Mouse (Mus musculus): ENCODE results near the gene Rpl23a. TPM values are rescaled to one million over a fixed set of nuclear protein-coding genes. Genes with fewer than 3 reads are reported as not detected.

Gene Rpl23a
- polyA plus RNA-seq, 1 experiment from 2014 or later, result 1,079 TPM

DNA sequence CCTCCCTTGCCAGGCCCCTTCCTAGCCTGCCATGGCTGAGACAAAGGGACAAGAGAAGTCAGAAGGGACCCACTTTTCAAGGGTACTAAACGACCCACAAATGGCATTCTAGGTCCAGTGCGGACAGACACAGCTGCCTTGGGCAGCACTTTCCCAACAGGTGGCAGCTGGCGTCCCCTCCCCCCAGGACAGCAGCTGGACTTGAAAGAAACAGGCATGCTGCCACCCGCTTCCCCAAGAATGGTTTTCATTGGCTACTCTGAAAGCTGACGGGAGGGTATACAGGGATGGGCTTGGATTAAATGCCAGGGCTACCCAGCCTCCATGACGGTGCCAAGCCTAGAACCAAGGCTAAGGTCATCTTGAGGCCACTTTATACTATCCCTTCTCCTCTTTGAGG, 20.9 kb downstream of the Rpl23a start:
- Histone ChIP-seq H3K27ac (ENCODE audit: low read length) (peak overlapping the region; percentile 94; the same call in 1 of the 2 replicates), H3K4me1 (ENCODE audit: insufficient read depth, low read depth, low read length) (peaks cover 23% of the 10 kb centered on the region), H3K36me3 (ENCODE audit: insufficient read depth, low read length) (no peaks in the 10 kb centered on the region), H3K27me3 (replicated peaks; ENCODE audit: insufficient read depth, low read length) (no peaks in the 10 kb centered on the region), H3K4me3 (ENCODE audit: low read depth, low read length) (no peak overlapping the region), H3K9me3 (ENCODE audit: low read length) (no peaks in the 10 kb centered on the region), H3K9ac (replicated peaks; ENCODE audit: low read depth) (0 out of 2 replicates have a peak overlapping the region, but pooled peaks have one; percentile 72), H3K4me2 (replicated peaks; ENCODE audit: low read depth, low read length) (no peak overlapping the region; the same call in 1 of the 2 replicates)
- 37% methylated on average over 6 of the region's 6 CpGs for WGBS
- DNase-seq (ENCODE audit: low spot score) (no peak), ATAC-seq (no peak)
- no peak for TF ChIP-seq CTCF (IDR thresholded peaks at IDR 0.05)
- TF ChIP-seq EP300 (IDR thresholded peaks at IDR 0.05), result no peak

DNA sequence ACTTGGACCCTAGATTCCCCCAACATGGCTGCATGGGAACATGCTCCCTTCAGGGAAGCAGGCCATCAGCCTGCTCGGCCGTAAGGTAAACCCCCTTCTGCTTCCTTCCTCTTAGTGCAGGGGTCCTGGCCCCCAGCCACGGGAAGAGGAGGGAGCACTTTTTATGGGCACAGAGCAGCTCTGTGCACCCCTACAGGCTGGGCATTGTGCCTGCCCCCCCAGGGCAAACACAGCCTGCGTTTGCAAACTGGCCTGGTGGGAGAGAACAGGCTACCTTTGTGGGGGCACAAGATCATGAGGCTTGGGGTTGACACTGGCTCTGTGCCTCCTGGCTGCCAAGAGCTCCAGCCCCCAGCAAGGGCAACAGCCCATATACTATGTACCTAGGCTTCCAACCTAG, 21.4 kb downstream of the Rpl23a start:
- Histone ChIP-seq H3K9me3 (ENCODE audit: low read length) (no peaks in the 10 kb centered on the region), H3K27me3 (replicated peaks; ENCODE audit: insufficient read depth, low read length) (no peaks in the 10 kb centered on the region), H3K4me3 (ENCODE audit: low read depth, low read length) (no peak overlapping the region), H3K4me2 (replicated peaks; ENCODE audit: low read depth, low read length) (no peak overlapping the region), H3K27ac (ENCODE audit: low read length) (peak overlapping the region; percentile 14; the same call in 1 of the 2 replicates), H3K36me3 (ENCODE audit: insufficient read depth, low read length) (no peaks in the 10 kb centered on the region), H3K4me1 (ENCODE audit: insufficient read depth, low read depth, low read length) (peaks cover 23% of the 10 kb centered on the region), H3K9ac (replicated peaks; ENCODE audit: low read depth) (no peak overlapping the region)
- ATAC-seq (no peak), DNase-seq (ENCODE audit: low spot score) (no peak)
- no peak for TF ChIP-seq CTCF (IDR thresholded peaks at IDR 0.05)
- no peak for TF ChIP-seq EP300 (IDR thresholded peaks at IDR 0.05)
- WGBS, result 16% methylated on average over 4 of the region's 4 CpGs

DNA sequence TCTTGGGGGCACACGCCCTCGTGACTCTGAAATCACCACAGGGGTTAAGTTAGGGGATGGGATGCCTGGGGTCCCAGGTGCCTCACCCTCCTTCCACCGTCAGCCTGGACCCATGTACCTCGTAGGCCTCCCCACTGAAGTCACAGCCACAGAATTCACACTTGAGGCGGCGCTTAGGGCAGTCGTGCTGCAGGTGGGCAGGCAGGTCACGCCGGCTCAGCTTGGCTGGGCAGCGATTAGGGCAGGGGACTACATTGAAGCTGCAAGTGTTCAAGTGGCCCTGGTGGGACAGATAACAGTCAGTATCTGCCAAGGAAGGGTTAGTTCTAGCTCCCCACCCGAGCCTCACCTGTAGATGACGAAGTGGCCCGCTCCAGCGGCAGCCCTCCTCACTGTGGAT, 22.2 kb downstream of the Rpl23a start:
- H3K4me3 ChIP-seq (ENCODE audit: low read depth, low read length), result no peak overlapping the region
- TF ChIP-seq EP300 (IDR thresholded peaks at IDR 0.05) (no peak), CTCF (IDR thresholded peaks at IDR 0.05) (no peak)

DNA sequence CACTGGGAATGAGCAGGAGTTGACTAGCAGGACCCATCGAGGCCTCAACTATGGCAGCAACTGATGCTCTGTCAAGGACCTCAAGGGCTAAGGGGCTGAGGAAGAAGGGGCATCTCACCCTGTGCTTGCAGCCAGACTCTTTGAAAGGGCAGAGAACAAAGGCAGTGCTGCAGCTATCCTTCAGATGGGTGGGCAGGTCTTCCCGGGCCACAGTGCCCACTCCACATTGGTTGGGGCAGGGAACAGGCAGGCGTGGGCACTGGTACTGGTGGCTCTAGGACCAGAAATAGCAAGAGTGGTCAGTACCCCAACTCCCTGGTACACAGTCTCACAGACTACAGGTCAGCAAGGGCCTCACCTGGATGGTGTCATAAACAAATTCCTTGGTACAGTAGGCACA, 22.7 kb downstream of the Rpl23a start:
- Histone ChIP-seq H3K9ac (replicated peaks; ENCODE audit: low read depth) (no peak overlapping the region), H3K4me1 (ENCODE audit: insufficient read depth, low read depth, low read length) (peaks cover 14% of the 10 kb centered on the region; the same call in 1 of the 2 replicates), H3K9me3 (ENCODE audit: low read length) (no peaks in the 10 kb centered on the region), H3K27me3 (replicated peaks; ENCODE audit: insufficient read depth, low read length) (no peaks in the 10 kb centered on the region), H3K4me2 (replicated peaks; ENCODE audit: low read depth, low read length) (no peak overlapping the region), H3K36me3 (ENCODE audit: insufficient read depth, low read length) (no peaks in the 10 kb centered on the region), H3K27ac (ENCODE audit: low read length) (0 out of 2 replicates have a peak overlapping the region, but pooled peaks have one; percentile 12), H3K4me3 (ENCODE audit: low read depth, low read length) (no peak overlapping the region)
- 73% methylated on average over 3 of the region's 3 CpGs for WGBS
- no peak for DNase-seq (ENCODE audit: low spot score)
- no peak for ATAC-seq
- TF ChIP-seq EP300 (IDR thresholded peaks at IDR 0.05) (no peak), CTCF (IDR thresholded peaks at IDR 0.05) (no peak)

More for the DNA sequence above, 22.2 kb downstream of the Rpl23a start:
- H3K9me3 ChIP-seq (ENCODE audit: low read length), result no peaks in the 10 kb centered on the region
- DNase-seq (ENCODE audit: low spot score) (no peak), ATAC-seq (no peak)
- no peaks in the 10 kb centered on the region for H3K27me3 ChIP-seq (replicated peaks; ENCODE audit: insufficient read depth, low read length)
- peaks cover 19% of the 10 kb centered on the region for H3K4me1 ChIP-seq (ENCODE audit: insufficient read depth, low read depth, low read length)
- H3K9ac ChIP-seq (replicated peaks; ENCODE audit: low read depth), result no peak overlapping the region
- H3K36me3 ChIP-seq (ENCODE audit: insufficient read depth, low read length), result no peaks in the 10 kb centered on the region
- no peak overlapping the region for H3K27ac ChIP-seq (ENCODE audit: low read length)
- H3K4me2 ChIP-seq (replicated peaks; ENCODE audit: low read depth, low read length), result no peak overlapping the region
- WGBS, result 76% methylated on average over 14 of the region's 14 CpGs

DNA sequence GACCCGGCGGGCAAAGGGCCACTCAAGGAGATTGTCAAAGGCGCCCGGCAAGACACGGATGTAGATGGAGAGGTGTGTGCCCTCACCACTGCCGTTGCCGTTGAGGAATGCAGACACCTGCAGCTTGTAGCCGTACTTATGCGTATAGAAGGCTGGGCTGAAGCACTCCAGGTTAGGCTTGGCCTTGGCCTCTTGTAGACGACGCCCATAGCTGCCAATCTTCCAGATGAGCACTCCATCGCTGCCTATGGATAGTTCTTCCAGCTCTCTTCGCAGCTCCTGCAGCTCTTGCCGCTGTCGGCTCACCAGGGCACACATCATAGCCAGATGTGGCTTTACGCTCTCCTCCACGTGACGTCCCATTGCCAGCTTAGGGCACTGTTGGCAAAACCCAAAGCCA, 23.2 kb downstream of the Rpl23a start:
- Histone ChIP-seq H3K36me3 (ENCODE audit: insufficient read depth, low read length) (no peaks in the 10 kb centered on the region), H3K27ac (ENCODE audit: low read length) (0 out of 2 replicates have a peak overlapping the region, but pooled peaks have one; percentile 12), H3K9ac (replicated peaks; ENCODE audit: low read depth) (no peak overlapping the region), H3K9me3 (ENCODE audit: low read length) (no peaks in the 10 kb centered on the region), H3K4me1 (ENCODE audit: insufficient read depth, low read depth, low read length) (peaks cover 14% of the 10 kb centered on the region; the same call in 1 of the 2 replicates), H3K4me3 (ENCODE audit: low read depth, low read length) (no peak overlapping the region), H3K27me3 (replicated peaks; ENCODE audit: insufficient read depth, low read length) (no peaks in the 10 kb centered on the region), H3K4me2 (replicated peaks; ENCODE audit: low read depth, low read length) (no peak overlapping the region)
- DNase-seq (ENCODE audit: low spot score), result no peak
- ATAC-seq, result no peak
- WGBS, result 73% methylated on average over 18 of the region's 18 CpGs
- no peak for TF ChIP-seq EP300 (IDR thresholded peaks at IDR 0.05)
- TF ChIP-seq CTCF (IDR thresholded peaks at IDR 0.05), result no peak

DNA sequence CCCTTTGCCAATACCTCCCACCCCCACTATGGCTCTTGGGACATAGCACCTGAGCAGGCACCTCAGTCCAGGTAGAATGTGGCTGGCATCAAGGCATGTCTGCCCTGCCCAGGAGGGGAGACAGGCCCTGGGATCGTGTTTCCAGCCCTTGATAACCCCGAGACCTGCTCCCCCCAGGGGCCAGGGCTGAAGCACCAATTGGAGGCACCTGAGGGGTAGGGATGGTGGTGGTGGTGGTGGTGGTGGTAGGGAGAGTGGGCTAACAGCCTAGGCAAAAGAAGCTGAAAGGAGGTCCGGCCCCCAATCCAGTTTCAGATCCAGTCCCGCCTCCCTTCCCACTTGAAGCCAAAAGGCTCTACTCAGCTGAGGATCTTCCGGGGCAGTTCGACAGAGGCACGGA, 23.8 kb downstream of the Rpl23a start:
- Histone ChIP-seq H3K36me3 (ENCODE audit: insufficient read depth, low read length) (0 out of 2 replicates have a peak, but pooled peaks cover 4% of the 10 kb centered on the region), H3K9me3 (ENCODE audit: low read length) (no peaks in the 10 kb centered on the region), H3K27ac (ENCODE audit: low read length) (no peak overlapping the region), H3K4me3 (ENCODE audit: low read depth, low read length) (no peak overlapping the region), H3K4me1 (ENCODE audit: insufficient read depth, low read depth, low read length) (peaks cover 14% of the 10 kb centered on the region; the same call in 1 of the 2 replicates), H3K4me2 (replicated peaks; ENCODE audit: low read depth, low read length) (no peak overlapping the region), H3K9ac (replicated peaks; ENCODE audit: low read depth) (no peak overlapping the region), H3K27me3 (replicated peaks; ENCODE audit: insufficient read depth, low read length) (no peaks in the 10 kb centered on the region)
- ATAC-seq (no peak), DNase-seq (ENCODE audit: low spot score) (no peak)
- 44% methylated on average over 7 of the region's 7 CpGs for WGBS
- TF ChIP-seq EP300 (IDR thresholded peaks at IDR 0.05) (no peak), CTCF (IDR thresholded peaks at IDR 0.05) (no peak)
